Comparison of ENCODE assay signal across 18 mouse cellular contexts in genomic region chr15:102239851-102240250, GRCm38 (mm10). TPM values are rescaled to one million over a fixed set of nuclear protein-coding genes. Genes with fewer than 3 reads are reported as not detected.
DNase-seq lines count a peak whose midpoint lies in the region; ATAC-seq lines count a peak whose summit lies in the region.
"Had no signal": no experiment of that assay in that cellular context is flagged by ENCODE, and none has a peak within 500 bp of the region (broad histone marks: within the 10 kb centered on the region; RNA-seq: fewer than 3 reads in every experiment).

No protein-coding gene starts in this region.

- no peak overlapping the region for H3K4me3 ChIP-seq in forebrain, embryonic 10.5 days
- no peak overlapping the region for H3K4me3 ChIP-seq in forebrain, embryonic 13.5 days
- H3K4me3 ChIP-seq in kidney, embryonic 15.5 days (replicated peaks) = no peak overlapping the region
- H3K4me3 ChIP-seq in midbrain, embryonic 11.5 days (ENCODE audit: low read depth, low read length) = no peak overlapping the region
- H3K4me3 ChIP-seq in midbrain, embryonic 16.5 days (ENCODE audit: low read depth, low read length) = no peak overlapping the region
- H3K4me3 ChIP-seq in limb, embryonic 13.5 days = no peak overlapping the region
- H3K4me3 ChIP-seq: erythroblast, embryonic 14.5 days; forebrain, embryonic 15.5 days; liver, embryonic 13.5 days; midbrain, embryonic 15.5 days; neural tube, embryonic 15.5 days had no signal

- no peak overlapping the region for H3K4me2 ChIP-seq in forebrain, embryonic 13.5 days
- no peak overlapping the region for H3K4me2 ChIP-seq in kidney, embryonic 15.5 days
- H3K4me2 ChIP-seq in midbrain, embryonic 11.5 days = no peak overlapping the region
- no peak overlapping the region for H3K4me2 ChIP-seq in midbrain, embryonic 16.5 days (ENCODE audit: low read length)
- H3K4me2 ChIP-seq in limb, embryonic 13.5 days (replicated peaks) = no peak overlapping the region
- H3K4me2 ChIP-seq: forebrain, embryonic 15.5 days; heart, embryonic 11.5 days; liver, embryonic 13.5 days; midbrain, embryonic 15.5 days; neural tube, embryonic 15.5 days had no signal

- H3K36me3 ChIP-seq in forebrain, embryonic 10.5 days (replicated peaks) = peaks cover 32% of the 10 kb centered on the region
- H3K36me3 ChIP-seq in forebrain, embryonic 13.5 days (ENCODE audit: poor library complexity, severe bottlenecking) = no peaks in the 10 kb centered on the region
- H3K36me3 ChIP-seq in kidney, embryonic 15.5 days = peaks cover 38% of the 10 kb centered on the region
- no peaks in the 10 kb centered on the region for H3K36me3 ChIP-seq in midbrain, embryonic 11.5 days (ENCODE audit: control insufficient read depth, insufficient read depth, low read length)
- no peaks in the 10 kb centered on the region for H3K36me3 ChIP-seq in midbrain, embryonic 16.5 days (ENCODE audit: control insufficient read depth, insufficient read depth, low read length)
- peaks cover 79% of the 10 kb centered on the region for H3K36me3 ChIP-seq in limb, embryonic 13.5 days
- H3K36me3 ChIP-seq: forebrain, embryonic 15.5 days; liver, embryonic 13.5 days; midbrain, embryonic 15.5 days had no signal

- DNase-seq in forebrain, embryonic 10.5 days (ENCODE audit: extremely low spot score, low spot score) = no peak
- no peak for DNase-seq in kidney, postnatal 36 days
- DNase-seq in midbrain, embryonic 11.5 days (ENCODE audit: low spot score, missing footprints) = peak; percentile 78
- no peak for DNase-seq in spleen, postnatal 10 days (ENCODE audit: low spot score in 2 of 2)

- H3K27ac ChIP-seq in forebrain, embryonic 10.5 days = peak overlapping the region; percentile 48; the same call in 1 of the 2 replicates
- no peak overlapping the region for H3K27ac ChIP-seq in forebrain, embryonic 13.5 days
- peak overlapping the region; percentile 15; the same call in 1 of the 2 replicates for H3K27ac ChIP-seq in kidney, embryonic 15.5 days
- H3K27ac ChIP-seq in midbrain, embryonic 11.5 days (ENCODE audit: low read depth, low read length) = no peak overlapping the region
- no peak overlapping the region for H3K27ac ChIP-seq in midbrain, embryonic 16.5 days (ENCODE audit: low read length)
- H3K27ac ChIP-seq in limb, embryonic 13.5 days = peak overlapping the region; percentile 28; the same call in 1 of the 2 replicates
- H3K27ac ChIP-seq: forebrain, embryonic 15.5 days; midbrain, embryonic 15.5 days; neural tube, embryonic 15.5 days had no signal

- H3K4me1 ChIP-seq in forebrain, embryonic 10.5 days = peaks cover 57% of the 10 kb centered on the region
- H3K4me1 ChIP-seq in forebrain, embryonic 13.5 days = peaks cover 24% of the 10 kb centered on the region
- H3K4me1 ChIP-seq in kidney, embryonic 15.5 days = peaks cover 54% of the 10 kb centered on the region
- H3K4me1 ChIP-seq in midbrain, embryonic 11.5 days (ENCODE audit: control insufficient read depth, insufficient read depth, low read length) = peaks cover 16% of the 10 kb centered on the region
- H3K4me1 ChIP-seq in midbrain, embryonic 16.5 days (ENCODE audit: control insufficient read depth, insufficient read depth, low read length) = peaks cover 1% of the 10 kb centered on the region
- H3K4me1 ChIP-seq in limb, embryonic 13.5 days = peaks cover 44% of the 10 kb centered on the region

- 83% methylated on average over 11 of the region's 11 CpGs for whole genome bisulfite sequencing in forebrain, embryonic 10.5 days
- 79% methylated on average over 11 of the region's 11 CpGs for WGBS in forebrain, embryonic 13.5 days
- 71% methylated on average over 11 of the region's 11 CpGs for WGBS in kidney, embryonic 15.5 days
- WGBS in midbrain, embryonic 11.5 days = 78% methylated on average over 11 of the region's 11 CpGs
- WGBS in midbrain, embryonic 16.5 days = 73% methylated on average over 11 of the region's 11 CpGs
- 76% methylated on average over 11 of the region's 11 CpGs for WGBS in limb, embryonic 13.5 days

- no peaks in the 10 kb centered on the region for H3K9me3 ChIP-seq in forebrain, embryonic 10.5 days
- no peaks in the 10 kb centered on the region for H3K9me3 ChIP-seq in forebrain, embryonic 13.5 days (replicated peaks)
- no peaks in the 10 kb centered on the region for H3K9me3 ChIP-seq in kidney, embryonic 15.5 days (replicated peaks)
- H3K9me3 ChIP-seq in midbrain, embryonic 11.5 days (ENCODE audit: control insufficient read depth, low read length) = no peaks in the 10 kb centered on the region
- no peaks in the 10 kb centered on the region for H3K9me3 ChIP-seq in midbrain, embryonic 16.5 days (replicated peaks; ENCODE audit: control insufficient read depth, low read length, poor library complexity, severe bottlenecking)
- no peaks in the 10 kb centered on the region for H3K9me3 ChIP-seq in limb, embryonic 13.5 days
- H3K9me3 ChIP-seq: forebrain, embryonic 15.5 days; liver, embryonic 13.5 days; megakaryocyte, embryonic 14.5 days; midbrain, embryonic 15.5 days; neural tube, embryonic 15.5 days had no signal

- ATAC-seq in forebrain, embryonic 13.5 days = no peak
- no peak for ATAC-seq in kidney, embryonic 15.5 days (replicated peaks; ENCODE audit: low FRiP score)
- no peak for ATAC-seq in midbrain, embryonic 11.5 days (ENCODE audit: low FRiP score)
- ATAC-seq in midbrain, embryonic 16.5 days = no peak
- ATAC-seq in limb, embryonic 13.5 days (ENCODE audit: low FRiP score, low read depth) = no peak
- ATAC-seq: intestine, postnatal 0 days had no signal

- no peak overlapping the region for H3K9ac ChIP-seq in forebrain, embryonic 13.5 days
- 0 out of 2 replicates have a peak overlapping the region, but pooled peaks have one; percentile 14 for H3K9ac ChIP-seq in kidney, embryonic 15.5 days
- H3K9ac ChIP-seq in midbrain, embryonic 11.5 days (ENCODE audit: low read length) = no peak overlapping the region
- no peak overlapping the region for H3K9ac ChIP-seq in midbrain, embryonic 16.5 days (ENCODE audit: low read depth, low read length)
- no peak overlapping the region for H3K9ac ChIP-seq in limb, embryonic 13.5 days
- H3K9ac ChIP-seq: forebrain, embryonic 15.5 days; liver, embryonic 13.5 days; midbrain, embryonic 15.5 days; neural tube, embryonic 15.5 days had no signal

- peaks cover 54% of the 10 kb centered on the region for H3K27me3 ChIP-seq in forebrain, embryonic 10.5 days (ENCODE audit: poor library complexity, severe bottlenecking)
- H3K27me3 ChIP-seq in forebrain, embryonic 13.5 days = peaks cover 31% of the 10 kb centered on the region
- H3K27me3 ChIP-seq in kidney, embryonic 15.5 days = no peaks in the 10 kb centered on the region
- H3K27me3 ChIP-seq in midbrain, embryonic 11.5 days (ENCODE audit: control insufficient read depth, insufficient read depth, low read length) = peaks cover 25% of the 10 kb centered on the region
- peaks cover 32% of the 10 kb centered on the region for H3K27me3 ChIP-seq in midbrain, embryonic 16.5 days (ENCODE audit: control insufficient read depth, insufficient read depth, low read depth, low read length)
- no peaks in the 10 kb centered on the region for H3K27me3 ChIP-seq in limb, embryonic 13.5 days
- H3K27me3 ChIP-seq: megakaryocyte, embryonic 14.5 days had no signal

RNA-seq across cellular contexts. Expression of gene Itgb7, which starts 8.1 kb away (rescaled TPM):
- 0.42 and 0.55 TPM in 2 replicates for polyA plus RNA-seq in forebrain, embryonic 10.5 days (2016; fragmentation: Nextera tagmentation; extraction: Ambion mirVana)
- polyA plus RNA-seq in forebrain, embryonic 13.5 days (2015; fragmentation: Nextera tagmentation; extraction: Ambion mirVana) = 0.32 and 0.48 TPM in 2 replicates
- 1.4 TPM in 2 replicates for polyA plus RNA-seq in kidney, embryonic 15.5 days (2015; fragmentation: Nextera tagmentation; extraction: Ambion mirVana)
- polyA plus RNA-seq in midbrain, embryonic 11.5 days (2014; fragmentation: Nextera tagmentation; extraction: Ambion mirVana) = 0.15 and 0.55 TPM in 2 replicates
- 0.43 and 0.80 TPM in 2 replicates for polyA plus RNA-seq in midbrain, embryonic 16.5 days (2015; fragmentation: Nextera tagmentation; extraction: Ambion mirVana)
- polyA plus RNA-seq in limb, embryonic 13.5 days (2015; fragmentation: Nextera tagmentation; extraction: Ambion mirVana) = 3.2 and 3.5 TPM in 2 replicates

RNA-seq across cellular contexts. Expression of gene Rarg, which starts 17.5 kb away (rescaled TPM):
- 27.5 and 31.3 TPM in 2 replicates for polyA plus RNA-seq in forebrain, embryonic 10.5 days (2016; fragmentation: Nextera tagmentation; extraction: Ambion mirVana)
- polyA plus RNA-seq in forebrain, embryonic 13.5 days (2015; fragmentation: Nextera tagmentation; extraction: Ambion mirVana) = 3.2 and 4.2 TPM in 2 replicates
- polyA plus RNA-seq in kidney, embryonic 15.5 days (2015; fragmentation: Nextera tagmentation; extraction: Ambion mirVana) = 27.9 and 30.3 TPM in 2 replicates
- polyA plus RNA-seq in midbrain, embryonic 11.5 days (2014; fragmentation: Nextera tagmentation; extraction: Ambion mirVana) = 10.1 and 10.5 TPM in 2 replicates
- 4.1 and 6.0 TPM in 2 replicates for polyA plus RNA-seq in midbrain, embryonic 16.5 days (2015; fragmentation: Nextera tagmentation; extraction: Ambion mirVana)
- 131 and 145 TPM in 2 replicates for polyA plus RNA-seq in limb, embryonic 13.5 days (2015; fragmentation: Nextera tagmentation; extraction: Ambion mirVana)

RNA-seq across cellular contexts. Expression of gene Gm9918, which starts 30.5 kb away (rescaled TPM):
- 0.48 and 0.76 TPM in 2 replicates for polyA plus RNA-seq in forebrain, embryonic 10.5 days (2016; fragmentation: Nextera tagmentation; extraction: Ambion mirVana)
- 0.09 TPM in 1 of 2 replicates, not detected in the other for polyA plus RNA-seq in forebrain, embryonic 13.5 days (2015; fragmentation: Nextera tagmentation; extraction: Ambion mirVana)
- polyA plus RNA-seq in kidney, embryonic 15.5 days (2015; fragmentation: Nextera tagmentation; extraction: Ambion mirVana) = 0.44 and 0.55 TPM in 2 replicates
- 0.15 and 0.23 TPM in 2 replicates for polyA plus RNA-seq in midbrain, embryonic 11.5 days (2014; fragmentation: Nextera tagmentation; extraction: Ambion mirVana)
- not detected in 2 replicates for polyA plus RNA-seq in midbrain, embryonic 16.5 days (2015; fragmentation: Nextera tagmentation; extraction: Ambion mirVana)
- 1.1 and 1.3 TPM in 2 replicates for polyA plus RNA-seq in limb, embryonic 13.5 days (2015; fragmentation: Nextera tagmentation; extraction: Ambion mirVana)
- polyA plus RNA-seq: CD4-positive, CD25-positive, alpha-beta regulatory T cell, adult 4 months; erythroblast, embryonic 14.5 days; forebrain, embryonic 15.5 days; intestine, postnatal 0 days; large intestine, adult 2 months; liver, embryonic 13.5 days had no signal

RNA-seq across cellular contexts. Expression of gene Csad, which starts 35.3 kb away (rescaled TPM):
- polyA plus RNA-seq in forebrain, embryonic 10.5 days (2016; fragmentation: Nextera tagmentation; extraction: Ambion mirVana) = 36.0 and 39.9 TPM in 2 replicates
- polyA plus RNA-seq in forebrain, embryonic 13.5 days (2015; fragmentation: Nextera tagmentation; extraction: Ambion mirVana) = 42.7 and 46.4 TPM in 2 replicates
- 95.2 and 112 TPM in 2 replicates for polyA plus RNA-seq in kidney, embryonic 15.5 days (2015; fragmentation: Nextera tagmentation; extraction: Ambion mirVana)
- polyA plus RNA-seq in midbrain, embryonic 11.5 days (2014; fragmentation: Nextera tagmentation; extraction: Ambion mirVana) = 21.9 and 25.9 TPM in 2 replicates
- polyA plus RNA-seq in midbrain, embryonic 16.5 days (2015; fragmentation: Nextera tagmentation; extraction: Ambion mirVana) = 33.1 and 33.2 TPM in 2 replicates
- 75.2 and 82.1 TPM in 2 replicates for polyA plus RNA-seq in limb, embryonic 13.5 days (2015; fragmentation: Nextera tagmentation; extraction: Ambion mirVana)

RNA-seq across cellular contexts. Expression of gene Zfp740, which starts 36.8 kb away (rescaled TPM):
- polyA plus RNA-seq in forebrain, embryonic 10.5 days (2016; fragmentation: Nextera tagmentation; extraction: Ambion mirVana) = 71.7 and 72.7 TPM in 2 replicates
- polyA plus RNA-seq in forebrain, embryonic 13.5 days (2015; fragmentation: Nextera tagmentation; extraction: Ambion mirVana) = 90.0 and 98.7 TPM in 2 replicates
- 72.7 and 77.1 TPM in 2 replicates for polyA plus RNA-seq in kidney, embryonic 15.5 days (2015; fragmentation: Nextera tagmentation; extraction: Ambion mirVana)
- 58.9 and 61.1 TPM in 2 replicates for polyA plus RNA-seq in midbrain, embryonic 11.5 days (2014; fragmentation: Nextera tagmentation; extraction: Ambion mirVana)
- 54.0 and 59.2 TPM in 2 replicates for polyA plus RNA-seq in midbrain, embryonic 16.5 days (2015; fragmentation: Nextera tagmentation; extraction: Ambion mirVana)
- polyA plus RNA-seq in limb, embryonic 13.5 days (2015; fragmentation: Nextera tagmentation; extraction: Ambion mirVana) = 74.2 and 82.6 TPM in 2 replicates

Comparison
In these comparisons a context has a peak if more than half of its experiments do, and no peak if none do; other contexts are left out.
1. H3K27ac ChIP-seq: peak in forebrain, embryonic 10.5 days (single experiment), kidney, embryonic 15.5 days (single experiment) and limb, embryonic 13.5 days (single experiment); none in forebrain, embryonic 13.5 days (single experiment), midbrain, embryonic 11.5 days (single experiment) and midbrain, embryonic 16.5 days (single experiment).